Mouse (Mus musculus): Measurements from ENCODE around the gene Sema7a. TPM values are rescaled to one million over a fixed set of nuclear protein-coding genes. Genes with fewer than 3 reads are reported as not detected.
A peak's percentile ranks its signal among the peaks of the same experiment; 100 is the strongest.

Sema7a gene
- polyA plus RNA-seq, 1 experiment from 2014 or later, result 6.9 TPM

- no peak overlapping the region for H3K4me3 ChIP-seq (ENCODE audit: low read depth, low read length)
- no peaks in the 10 kb centered on the region; the same call in 1 of the 2 replicates for H3K27me3 ChIP-seq (replicated peaks; ENCODE audit: control insufficient read depth, insufficient read depth, low read length)
- peak overlapping the region; percentile 5; the same call in 1 of the 2 replicates for H3K27ac ChIP-seq (ENCODE audit: low read depth, low read length)
- no peak for ATAC-seq
- H3K9me3 ChIP-seq (ENCODE audit: control insufficient read depth), result no peaks in the 10 kb centered on the region
- no peaks in the 10 kb centered on the region for H3K36me3 ChIP-seq (ENCODE audit: control insufficient read depth, insufficient read depth)
- H3K4me1 ChIP-seq (replicated peaks; ENCODE audit: control insufficient read depth, insufficient read depth, low read length), result peaks cover 17% of the 10 kb centered on the region
- H3K4me2 ChIP-seq (replicated peaks; ENCODE audit: low read depth), result 0 out of 2 replicates have a peak overlapping the region, but pooled peaks have one; percentile 24
- 17% methylated on average over 5 of the region's 5 CpGs for WGBS
- TF ChIP-seq CTCF (IDR thresholded peaks at IDR 0.05; ENCODE audit: low read depth), result peak; percentile 82
- H3K9ac ChIP-seq (ENCODE audit: low read depth, low read length), result no peak overlapping the region
Observed at GRCm38 (mm10) chr9:57944572-57944971, 4.7 kb downstream of the Sema7a start.

- H3K4me1 ChIP-seq (replicated peaks; ENCODE audit: control insufficient read depth, insufficient read depth, low read length), result peaks cover 30% of the 10 kb centered on the region
- no peak overlapping the region; the same call in 1 of the 2 replicates for H3K27ac ChIP-seq (ENCODE audit: low read depth, low read length)
- ATAC-seq, result no peak
- no peaks in the 10 kb centered on the region; the same call in 1 of the 2 replicates for H3K27me3 ChIP-seq (replicated peaks; ENCODE audit: control insufficient read depth, insufficient read depth, low read length)
- no peak for TF ChIP-seq CTCF (IDR thresholded peaks at IDR 0.05; ENCODE audit: low read depth)
- H3K9ac ChIP-seq (ENCODE audit: low read depth, low read length), result no peak overlapping the region
- no peak overlapping the region for H3K4me2 ChIP-seq (replicated peaks; ENCODE audit: low read depth)
- WGBS, result 81% methylated on average over 8 of the region's 8 CpGs
- H3K4me3 ChIP-seq (ENCODE audit: low read depth, low read length), result no peak overlapping the region
- no peaks in the 10 kb centered on the region for H3K36me3 ChIP-seq (ENCODE audit: control insufficient read depth, insufficient read depth)
- H3K9me3 ChIP-seq (ENCODE audit: control insufficient read depth), result no peaks in the 10 kb centered on the region
Observed at GRCm38 (mm10) chr9:57945771-57946616, 6.1 kb downstream of the Sema7a start.

- no peak for ATAC-seq
- WGBS, result 50% methylated on average over 7 of the region's 7 CpGs
- no peaks in the 10 kb centered on the region for H3K36me3 ChIP-seq (ENCODE audit: control insufficient read depth, insufficient read depth)
- H3K4me2 ChIP-seq (replicated peaks; ENCODE audit: low read depth), result peak overlapping the region; percentile 35
- H3K4me3 ChIP-seq (ENCODE audit: low read depth, low read length), result no peak overlapping the region
- H3K9me3 ChIP-seq (ENCODE audit: control insufficient read depth), result no peaks in the 10 kb centered on the region
- no peak overlapping the region for H3K9ac ChIP-seq (ENCODE audit: low read depth, low read length)
- H3K4me1 ChIP-seq (replicated peaks; ENCODE audit: control insufficient read depth, insufficient read depth, low read length), result peaks cover 37% of the 10 kb centered on the region
- no peak for TF ChIP-seq CTCF (IDR thresholded peaks at IDR 0.05; ENCODE audit: low read depth)
- no peak overlapping the region for H3K27ac ChIP-seq (ENCODE audit: low read depth, low read length)
- H3K27me3 ChIP-seq (replicated peaks; ENCODE audit: control insufficient read depth, insufficient read depth, low read length), result no peaks in the 10 kb centered on the region
Observed at GRCm38 (mm10) chr9:57947381-57948030, 7.6 kb downstream of the Sema7a start.

GRCm38 (mm10) chr9:57948333-57948931 is 8.5 kb downstream of the Sema7a start:
- H3K9ac ChIP-seq (ENCODE audit: low read depth, low read length), result no peak overlapping the region
- H3K9me3 ChIP-seq (ENCODE audit: control insufficient read depth), result no peaks in the 10 kb centered on the region
- TF ChIP-seq CTCF (IDR thresholded peaks at IDR 0.05; ENCODE audit: low read depth), result 0 out of 2 replicates have a peak, but pooled peaks have one; percentile 2
- ATAC-seq, result no peak
- H3K36me3 ChIP-seq (ENCODE audit: control insufficient read depth, insufficient read depth), result no peaks in the 10 kb centered on the region
- H3K4me1 ChIP-seq (replicated peaks; ENCODE audit: control insufficient read depth, insufficient read depth, low read length), result peaks cover 37% of the 10 kb centered on the region
- H3K4me2 ChIP-seq (replicated peaks; ENCODE audit: low read depth), result no peak overlapping the region
- no peak overlapping the region for H3K4me3 ChIP-seq (ENCODE audit: low read depth, low read length)
- 64% methylated on average over 7 of the region's 7 CpGs for WGBS
- H3K27me3 ChIP-seq (replicated peaks; ENCODE audit: control insufficient read depth, insufficient read depth, low read length), result no peaks in the 10 kb centered on the region
- no peak overlapping the region for H3K27ac ChIP-seq (ENCODE audit: low read depth, low read length)

GRCm38 (mm10) chr9:57949102-57949704 is 9.3 kb downstream of the Sema7a start:
- no peaks in the 10 kb centered on the region for H3K9me3 ChIP-seq (ENCODE audit: control insufficient read depth)
- no peak overlapping the region for H3K4me2 ChIP-seq (replicated peaks; ENCODE audit: low read depth)
- 86% methylated on average over 8 of the region's 8 CpGs for WGBS
- no peak for TF ChIP-seq CTCF (IDR thresholded peaks at IDR 0.05; ENCODE audit: low read depth)
- H3K4me3 ChIP-seq (ENCODE audit: low read depth, low read length), result no peak overlapping the region
- ATAC-seq, result no peak
- no peaks in the 10 kb centered on the region for H3K27me3 ChIP-seq (replicated peaks; ENCODE audit: control insufficient read depth, insufficient read depth, low read length)
- peaks cover 37% of the 10 kb centered on the region for H3K4me1 ChIP-seq (replicated peaks; ENCODE audit: control insufficient read depth, insufficient read depth, low read length)
- H3K9ac ChIP-seq (ENCODE audit: low read depth, low read length), result no peak overlapping the region
- H3K36me3 ChIP-seq (ENCODE audit: control insufficient read depth, insufficient read depth), result no peaks in the 10 kb centered on the region
- 0 out of 2 replicates have a peak overlapping the region, but pooled peaks have one; percentile 41 for H3K27ac ChIP-seq (ENCODE audit: low read depth, low read length)

Measured in intestine, postnatal 0 days (tissue).